Mouse (Mus musculus): Measurements from ENCODE around the gene Ube2c. TPM values are rescaled to one million over a fixed set of nuclear protein-coding genes. Genes with fewer than 3 reads are reported as not detected.

Ube2c gene
- total and polyA plus RNA-seq, 2 experiments from 2014 or later = 18.1 to 38.5 TPM

GRCm38 (mm10) chr2:164748191-164748590, 21.5 kb upstream of the Ube2c start:
- Histone ChIP-seq H3K4me2 (ENCODE audit: low read depth, low read length, poor library complexity, severe bottlenecking) (no peak overlapping the region), H3K27me3 (ENCODE audit: insufficient read depth, low read length) (no peaks in the 10 kb centered on the region; the same call in 1 of the 2 replicates), H3K36me3 (ENCODE audit: insufficient read depth, low read length) (peaks cover 14% of the 10 kb centered on the region; the same call in 1 of the 2 replicates), H3K9ac (replicated peaks; ENCODE audit: low read length, poor library complexity, severe bottlenecking) (no peak overlapping the region), H3K4me1 (ENCODE audit: insufficient read depth, low read length) (peaks cover 9% of the 10 kb centered on the region; the same call in 1 of the 2 replicates), H3K27ac (ENCODE audit: low read depth, low read length) (no peak overlapping the region), H3K9me3 (ENCODE audit: low read length) (no peaks in the 10 kb centered on the region), H3K4me3 (ENCODE audit: low read depth, low read length) (no peak overlapping the region)
- ATAC-seq (ENCODE audit: low FRiP score) (no peak), DNase-seq (ENCODE audit: low spot score) (no peak)
- TF ChIP-seq CTCF (IDR thresholded peaks at IDR 0.05) = no peak
- 87% methylated on average over 4 of the region's 4 CpGs for WGBS

- no peak for TF ChIP-seq CTCF (IDR thresholded peaks at IDR 0.05)
- WGBS = 89% methylated on average over 6 of the region's 6 CpGs
- ATAC-seq (ENCODE audit: low FRiP score) = no peak
Observed at GRCm38 (mm10) chr2:164748991-164749390, 20.7 kb upstream of the Ube2c start.

GRCm38 (mm10) chr2:164752454-164752853, 17.2 kb upstream of the Ube2c start:
- H3K4me3 ChIP-seq (ENCODE audit: low read depth, low read length) = no peak overlapping the region
- no peak for ATAC-seq (ENCODE audit: low FRiP score)
- H3K4me1 ChIP-seq (ENCODE audit: insufficient read depth, low read length) = no peaks in the 10 kb centered on the region
- no peak for DNase-seq (ENCODE audit: low spot score)
- H3K4me2 ChIP-seq (ENCODE audit: low read depth, low read length, poor library complexity, severe bottlenecking) = no peak overlapping the region
- no peak for TF ChIP-seq CTCF (IDR thresholded peaks at IDR 0.05)
- H3K27me3 ChIP-seq (ENCODE audit: insufficient read depth, low read length) = no peaks in the 10 kb centered on the region
- no peak overlapping the region for H3K27ac ChIP-seq (ENCODE audit: low read depth, low read length)
- WGBS = 94% methylated on average over 2 of the region's 2 CpGs
- H3K9ac ChIP-seq (replicated peaks; ENCODE audit: low read length, poor library complexity, severe bottlenecking) = no peak overlapping the region
- peaks cover 50% of the 10 kb centered on the region for H3K36me3 ChIP-seq (ENCODE audit: insufficient read depth, low read length)
- H3K9me3 ChIP-seq (ENCODE audit: low read length) = no peaks in the 10 kb centered on the region

More at GRCm38 (mm10) chr2:164748991-164749390, 20.7 kb upstream of the Ube2c start:
- DNase-seq (ENCODE audit: low spot score) = no peak
- Histone ChIP-seq H3K4me3 (ENCODE audit: low read depth, low read length) (no peak overlapping the region), H3K36me3 (ENCODE audit: insufficient read depth, low read length) (peaks cover 18% of the 10 kb centered on the region), H3K4me1 (ENCODE audit: insufficient read depth, low read length) (peaks cover 9% of the 10 kb centered on the region; the same call in 1 of the 2 replicates), H3K27me3 (ENCODE audit: insufficient read depth, low read length) (no peaks in the 10 kb centered on the region), H3K9ac (replicated peaks; ENCODE audit: low read length, poor library complexity, severe bottlenecking) (no peak overlapping the region), H3K9me3 (ENCODE audit: low read length) (no peaks in the 10 kb centered on the region), H3K4me2 (ENCODE audit: low read depth, low read length, poor library complexity, severe bottlenecking) (no peak overlapping the region), H3K27ac (ENCODE audit: low read depth, low read length) (no peak overlapping the region)

GRCm38 (mm10) chr2:164754105-164754504, 15.6 kb upstream of the Ube2c start:
- H3K9me3 ChIP-seq (ENCODE audit: low read length) = no peaks in the 10 kb centered on the region
- peaks cover 57% of the 10 kb centered on the region for H3K36me3 ChIP-seq (ENCODE audit: insufficient read depth, low read length)
- no peaks in the 10 kb centered on the region for H3K4me1 ChIP-seq (ENCODE audit: insufficient read depth, low read length)
- no peak overlapping the region for H3K9ac ChIP-seq (replicated peaks; ENCODE audit: low read length, poor library complexity, severe bottlenecking)
- DNase-seq (ENCODE audit: low spot score) (no peak), ATAC-seq (ENCODE audit: low FRiP score) (no peak)
- no peak for TF ChIP-seq CTCF (IDR thresholded peaks at IDR 0.05)
- WGBS = 92% methylated on average over 11 of the region's 11 CpGs
- no peak overlapping the region for H3K4me3 ChIP-seq (ENCODE audit: low read depth, low read length)
- no peak overlapping the region for H3K4me2 ChIP-seq (ENCODE audit: low read depth, low read length, poor library complexity, severe bottlenecking)
- no peaks in the 10 kb centered on the region for H3K27me3 ChIP-seq (ENCODE audit: insufficient read depth, low read length)
- H3K27ac ChIP-seq (ENCODE audit: low read depth, low read length) = no peak overlapping the region

- H3K36me3 ChIP-seq (ENCODE audit: insufficient read depth, low read length) = peaks cover 57% of the 10 kb centered on the region
- 97% methylated on average over 2 of the region's 2 CpGs for WGBS
Observed at GRCm38 (mm10) chr2:164754800-164755199, 14.9 kb upstream of the Ube2c start.

GRCm38 (mm10) chr2:164757841-164758240, 11.9 kb upstream of the Ube2c start:
- DNase-seq (ENCODE audit: low spot score) (no peak), ATAC-seq (ENCODE audit: low FRiP score) (no peak)
- Histone ChIP-seq H3K4me2 (ENCODE audit: low read depth, low read length, poor library complexity, severe bottlenecking) (no peak overlapping the region), H3K4me1 (ENCODE audit: insufficient read depth, low read length) (no peaks in the 10 kb centered on the region), H3K27me3 (ENCODE audit: insufficient read depth, low read length) (no peaks in the 10 kb centered on the region), H3K4me3 (ENCODE audit: low read depth, low read length) (no peak overlapping the region), H3K9ac (replicated peaks; ENCODE audit: low read length, poor library complexity, severe bottlenecking) (no peak overlapping the region), H3K9me3 (ENCODE audit: low read length) (no peaks in the 10 kb centered on the region), H3K27ac (ENCODE audit: low read depth, low read length) (no peak overlapping the region), H3K36me3 (ENCODE audit: insufficient read depth, low read length) (peaks cover 63% of the 10 kb centered on the region)
- 93% methylated on average over 10 of the region's 11 CpGs for WGBS
- no peak for TF ChIP-seq CTCF (IDR thresholded peaks at IDR 0.05)

More at GRCm38 (mm10) chr2:164754800-164755199, 14.9 kb upstream of the Ube2c start:
- ATAC-seq (ENCODE audit: low FRiP score) (no peak), DNase-seq (ENCODE audit: low spot score) (no peak)
- Histone ChIP-seq H3K4me1 (ENCODE audit: insufficient read depth, low read length) (no peaks in the 10 kb centered on the region), H3K9ac (replicated peaks; ENCODE audit: low read length, poor library complexity, severe bottlenecking) (no peak overlapping the region), H3K4me3 (ENCODE audit: low read depth, low read length) (no peak overlapping the region), H3K4me2 (ENCODE audit: low read depth, low read length, poor library complexity, severe bottlenecking) (no peak overlapping the region), H3K27me3 (ENCODE audit: insufficient read depth, low read length) (no peaks in the 10 kb centered on the region), H3K9me3 (ENCODE audit: low read length) (no peaks in the 10 kb centered on the region), H3K27ac (ENCODE audit: low read depth, low read length) (no peak overlapping the region)
- no peak for TF ChIP-seq CTCF (IDR thresholded peaks at IDR 0.05)
